Mouse (Mus musculus) forebrain, postnatal 0 days (tissue): ENCODE measurements at regions not wholly inside any gene's neighbourhood (a gene's known extent, or its start where the extent isn't known, plus 50 kb on each side); places are given as distances from the start of the nearest gene placed in this dataset.

Source experiments
- ATAC-seq: fragments of 200-750 bp; cut with Nextera tagmentation; 2 replicates; pipeline ENCODE4 v1.8.0; 2017; ENCODE audit warnings: mild to moderate bottlenecking, moderate library complexity
- DNase-seq: peaks from one replicate; pipeline ENCODE4 v3.0.0-alpha.2; 2015
- H3K27ac ChIP-seq: fragments of 300-500 bp; sonication (generic); 2 replicates; pipeline ENCODE4 v1.5.1; 2014; ENCODE audit warnings: low read depth, mild to moderate bottlenecking, antibody characterized with exemption, low read length, moderate library complexity, mixed read lengths
- H3K27me3 ChIP-seq: fragments of 300-500 bp; sonication (generic); 2 replicates; pipeline ENCODE4 v1.6.1; 2014; ENCODE audit warnings: mild to moderate bottlenecking, low read length, mixed read lengths; ENCODE audit not compliant: insufficient read depth
- H3K36me3 ChIP-seq: fragments of 300-500 bp; sonication (generic); 2 replicates; pipeline ENCODE4 v1.6.1; 2014; ENCODE audit warnings: mild to moderate bottlenecking, moderate library complexity; ENCODE audit not compliant: insufficient read depth
- H3K4me1 ChIP-seq: fragments of 300-500 bp; sonication (generic); 2 replicates; pipeline ENCODE4 v1.6.1; 2014; ENCODE audit warnings: antibody characterized with exemption; ENCODE audit not compliant: insufficient read depth
- H3K4me2 ChIP-seq: fragments of 300-500 bp; sonication (generic); 2 replicates; pipeline ENCODE4 v1.6.1; 2014; ENCODE audit warnings: low read depth, mild to moderate bottlenecking, moderate library complexity
- H3K4me3 ChIP-seq: fragments of 300-500 bp; sonication (generic); 2 replicates; pipeline ENCODE4 v1.5.1; 2014; ENCODE audit warnings: low read depth, low read length, mixed read lengths
- H3K9ac ChIP-seq: fragments of 300-500 bp; sonication (generic); 2 replicates; pipeline ENCODE4 v1.6.1; 2014; ENCODE audit warnings: mild to moderate bottlenecking
- H3K9me3 ChIP-seq: fragments of 300-500 bp; sonication (generic); 2 replicates; pipeline ENCODE4 v1.6.1; 2016; ENCODE audit warnings: low read length
- CTCF ChIP-seq: sonication (generic); IDR thresholded peaks from 2 replicates; pipeline ENCODE4 v1.5.1; 2016; ENCODE audit warnings: antibody characterized with exemption, control low read depth, low read depth

GRCm38 (mm10) chr2:123558123-123558650 is 531.6 kb upstream of the Sema6d start:
- H3K27me3 ChIP-seq = no peaks in the 10 kb centered on the region
- ATAC-seq (no peak), DNase-seq (no peak)
- no peaks in the 10 kb centered on the region for H3K36me3 ChIP-seq
- H3K4me2 ChIP-seq = no peak overlapping the region
- no peaks in the 10 kb centered on the region for H3K9me3 ChIP-seq
- H3K27ac ChIP-seq = no peak overlapping the region
- no peaks in the 10 kb centered on the region for H3K4me1 ChIP-seq
- no peak overlapping the region for H3K9ac ChIP-seq
- TF ChIP-seq CTCF = no peak
- H3K4me3 ChIP-seq = no peak overlapping the region
